Comparison of ENCODE assay signal across 8 mouse cellular contexts in genomic region chr1:36557457-36558011, GRCm38 (mm10). TPM values are rescaled to one million over a fixed set of nuclear protein-coding genes. Genes with fewer than 3 reads are reported as not detected.
DNase-seq lines count a peak whose midpoint lies in the region; ATAC-seq and TF ChIP-seq lines count a peak whose summit lies in the region.

No protein-coding gene starts in this region.

- H3K4me1 ChIP-seq in CH12.LX (ENCODE audit: control insufficient read depth in 1 of 2, insufficient read depth in 2 of 2): peaks cover 14 to 53% of the 10 kb centered on the region in 2 experiments
- peaks cover 24% of the 10 kb centered on the region for H3K4me1 ChIP-seq in bone marrow macrophage, adult 2 months (ENCODE audit: control insufficient read depth, insufficient read depth, low read length)
- peaks cover 33% of the 10 kb centered on the region for H3K4me1 ChIP-seq in forebrain, embryonic 15.5 days
- H3K4me1 ChIP-seq in lung, embryonic 15.5 days: peaks cover 45% of the 10 kb centered on the region
- peaks cover 24% of the 10 kb centered on the region for H3K4me1 ChIP-seq in olfactory bulb, adult 2 months (ENCODE audit: control insufficient read depth, insufficient read depth, low read length)

- H3K79me2 ChIP-seq in CH12.LX (replicated peaks; ENCODE audit: control insufficient read depth, extremely low read depth, insufficient read depth, poor library complexity, severe bottlenecking): no peaks in the 10 kb centered on the region

- H3K4me2 ChIP-seq in CH12.LX (ENCODE audit: insufficient read depth, low read depth, poor library complexity, severe bottlenecking): peak overlapping the region; percentile 97
- H3K4me2 ChIP-seq in forebrain, embryonic 15.5 days (replicated peaks): peak overlapping the region; percentile 94
- peak overlapping the region; percentile 87 for H3K4me2 ChIP-seq in lung, embryonic 15.5 days

- peak overlapping the region; percentile 15 for H3K9ac ChIP-seq in CH12.LX (ENCODE audit: insufficient read depth, low read depth)
- peak overlapping the region; percentile 100 for H3K9ac ChIP-seq in forebrain, embryonic 15.5 days (replicated peaks)
- H3K9ac ChIP-seq in lung, embryonic 15.5 days: peak overlapping the region; percentile 97

- intact Hi-C loops in heart, postnatal 25 days (cut with DNase I): loop anchor here (2.0 kb wide), 3 partner anchors 23 to 77 kb away; no protein-coding TSS in a partner anchor

- dilution Hi-C loops in CH12.LX (cut with MboI; ENCODE audit: extremely low pct_ligation_motif_present, extremely low pct_unique_long_range_greater_than_20kb, low sequenced_read_pairs): no loop called here

- ATAC-seq in forebrain, embryonic 15.5 days (replicated peaks): peak; percentile 75
- peak; percentile 88 for ATAC-seq in lung, embryonic 15.5 days (ENCODE audit: borderline replicate concordance, extremely low read depth, low FRiP score, low TSS enrichment)

- TF ChIP-seq POLR2A in CH12.LX (IDR thresholded peaks at IDR 0.05; ENCODE audit: low read depth, low read length): no peak
- TF ChIP-seq POLR2A in bone marrow macrophage, adult 2 months (IDR thresholded peaks at IDR 0.05; ENCODE audit: borderline replicate concordance, low read depth, low read length): no peak
- TF ChIP-seq POLR2A in olfactory bulb, adult 2 months (IDR thresholded peaks at IDR 0.05; ENCODE audit: insufficient read depth, low read depth, low read length): no peak

- TF ChIP-seq CTCF in CH12.LX (conservative IDR thresholded peaks at IDR 0.05 in 1 of 2, IDR thresholded peaks at IDR 0.05 in 1 of 2; ENCODE audit: low read depth in 2 of 2, low read length in 2 of 2): no peak
- 0 out of 2 replicates have a peak, but pooled peaks have one; percentile 1 for TF ChIP-seq CTCF in bone marrow macrophage, adult 2 months (IDR thresholded peaks at IDR 0.05; ENCODE audit: low read depth, low read length)
- TF ChIP-seq CTCF in olfactory bulb, adult 2 months (IDR thresholded peaks at IDR 0.05; ENCODE audit: insufficient read depth, low read depth, low read length): no peak

- no peak for DNase-seq in CH12.LX (ENCODE audit: extremely low read depth)
- DNase-seq in heart, postnatal 25 days (ENCODE audit: low spot score): peak; percentile 86
- DNase-seq in kidney, postnatal 4 days: peak; percentile 93 to 96
- peak; percentile 91 for DNase-seq in urinary bladder, postnatal 14 days (ENCODE audit: low spot score)

- in situ Hi-C loops in CH12.LX (cut with MboI; ENCODE audit: low pct_ligation_motif_present, low pct_unique_long_range_greater_than_20kb, low sequenced_read_pairs): loop anchor here (5.0 kb wide), 1 partner anchor 75 kb away; no protein-coding TSS in a partner anchor

- no peaks in the 10 kb centered on the region for H3K9me3 ChIP-seq in CH12.LX (replicated peaks; ENCODE audit: low read length)
- H3K9me3 ChIP-seq in forebrain, embryonic 15.5 days: no peaks in the 10 kb centered on the region
- H3K9me3 ChIP-seq in lung, embryonic 15.5 days: no peaks in the 10 kb centered on the region

- H3K36me3 ChIP-seq in CH12.LX (replicated peaks in 1 of 2; ENCODE audit: control insufficient read depth in 1 of 2, insufficient read depth in 1 of 2, low read length in 1 of 2): peaks cover 5 to 10% of the 10 kb centered on the region in 2 experiments
- peaks cover 28% of the 10 kb centered on the region for H3K36me3 ChIP-seq in forebrain, embryonic 15.5 days
- H3K36me3 ChIP-seq in lung, embryonic 15.5 days: peaks cover 17% of the 10 kb centered on the region

- H3K27me3 ChIP-seq in CH12.LX (replicated peaks): peaks cover 38% of the 10 kb centered on the region
- 0 out of 2 replicates have a peak, but pooled peaks cover 3% of the 10 kb centered on the region for H3K27me3 ChIP-seq in forebrain, embryonic 15.5 days
- no peaks in the 10 kb centered on the region for H3K27me3 ChIP-seq in lung, embryonic 15.5 days

- TF ChIP-seq RAD21 in CH12.LX (IDR thresholded peaks at IDR 0.05; ENCODE audit: low read depth, low read length): no peak

- WGBS in forebrain, embryonic 15.5 days: under 1% methylated on average over 48 of the region's 48 CpGs
- WGBS in lung, embryonic 15.5 days: under 1% methylated on average over 48 of the region's 48 CpGs
- WGBS in olfactory bulb, adult 2 months: 0% methylated on average over 48 of the region's 48 CpGs

- H3K4me3 ChIP-seq in CH12.LX (replicated peaks in 1 of 3; ENCODE audit: low read depth in 2 of 3, low read length in 2 of 3, poor library complexity in 1 of 3): peak overlapping the region; percentile 58 to 77 (median 71)
- peak overlapping the region; percentile 78 for H3K4me3 ChIP-seq in bone marrow macrophage, adult 2 months (ENCODE audit: insufficient read depth, low read length)
- H3K4me3 ChIP-seq in forebrain, embryonic 15.5 days: peak overlapping the region; percentile 79
- peak overlapping the region; percentile 93 for H3K4me3 ChIP-seq in lung, embryonic 15.5 days
- H3K4me3 ChIP-seq in olfactory bulb, adult 2 months (ENCODE audit: insufficient read depth, low read depth, low read length): peak overlapping the region; percentile 83

- no peak overlapping the region for H3K27ac ChIP-seq in CH12.LX (ENCODE audit: insufficient read depth, low read depth)
- H3K27ac ChIP-seq in bone marrow macrophage, adult 2 months (ENCODE audit: insufficient read depth, low read depth, low read length): peak overlapping the region; percentile 9; the same call in 1 of the 2 replicates
- H3K27ac ChIP-seq in forebrain, embryonic 15.5 days (replicated peaks): peak overlapping the region; percentile 98
- H3K27ac ChIP-seq in lung, embryonic 15.5 days: peak overlapping the region; percentile 99
- peak overlapping the region; percentile 86 for H3K27ac ChIP-seq in olfactory bulb, adult 2 months (ENCODE audit: insufficient read depth, low read depth, low read length)

- TF ChIP-seq EP300 in CH12.LX (IDR thresholded peaks at IDR 0.05; ENCODE audit: low read length): no peak

TF ChIP-seq in CH12.LX, 34 proteins besides CTCF, POLR2A, EP300 and RAD21:
- TF ChIP-seq MAX (IDR thresholded peaks at IDR 0.05; ENCODE audit: low read length) (no peak), UBTF (IDR thresholded peaks at IDR 0.05; ENCODE audit: low read depth, low read length) (peak; percentile 59; the same call in 1 of the 2 replicates)

RNA-seq across cellular contexts. Expression of gene Sema4c, which starts 0.6 kb away (rescaled TPM):
- total RNA-seq in CH12.LX (2012; rRNA removed) (2.2 and 3.4 TPM in 2 replicates), CH12.LX (2014; rRNA removed) (0.63 and 0.70 TPM in 2 replicates)
- polyA plus RNA-seq in CH12.LX (2012; ENCODE audit: insufficient read length, low read depth): 1.5 and 1.7 TPM in 2 replicates
- 1.3 and 2.4 TPM in 2 replicates for polyA plus RNA-seq in bone marrow macrophage, adult 2 months (2012; ENCODE audit: insufficient read depth, insufficient read length, missing spikeins)
- 38.2 and 38.6 TPM in 2 replicates for polyA plus RNA-seq in forebrain, embryonic 15.5 days (2015; fragmentation: Nextera tagmentation; extraction: Ambion mirVana)
- total RNA-seq in heart, postnatal 25 days (2021): 10 to 100 TPM; 14.8 to 15.7 TPM
- polyA plus RNA-seq in lung, embryonic 15.5 days (2015; fragmentation: Nextera tagmentation; extraction: Ambion mirVana): 19.3 and 19.9 TPM in 2 replicates
- not detected in 2 replicates for polyA plus RNA-seq in olfactory bulb, adult 2 months (2012; ENCODE audit: insufficient read depth, insufficient read length, low replicate concordance, missing spikeins)

RNA-seq across cellular contexts. Expression of gene Ankrd39, which starts 10.3 kb away (rescaled TPM):
- 11.6 and 14.8 TPM in 2 replicates for total RNA-seq in CH12.LX (2012; rRNA removed)
- 4.3 and 5.1 TPM in 2 replicates for total RNA-seq in CH12.LX (2014; rRNA removed)
- 8.5 and 11.6 TPM in 2 replicates for polyA plus RNA-seq in CH12.LX (2012; ENCODE audit: insufficient read length, low read depth)
- polyA plus RNA-seq in bone marrow macrophage, adult 2 months (2012; ENCODE audit: insufficient read depth, insufficient read length, missing spikeins): 6.2 and 6.8 TPM in 2 replicates
- polyA plus RNA-seq in forebrain, embryonic 15.5 days (2015; fragmentation: Nextera tagmentation; extraction: Ambion mirVana): 18.2 and 19.2 TPM in 2 replicates
- 1 to 10 TPM; 5.6 to 8.1 TPM for total RNA-seq in heart, postnatal 25 days (2021)
- 20.3 and 26.0 TPM in 2 replicates for polyA plus RNA-seq in lung, embryonic 15.5 days (2015; fragmentation: Nextera tagmentation; extraction: Ambion mirVana)
- not detected in 2 replicates for polyA plus RNA-seq in olfactory bulb, adult 2 months (2012; ENCODE audit: insufficient read depth, insufficient read length, low replicate concordance, missing spikeins)

RNA-seq across cellular contexts. Expression of gene Gm42417, which starts 18.3 kb away (rescaled TPM):
- total RNA-seq in CH12.LX (2012; rRNA removed) (0.08 TPM in 1 of 2 replicates, not detected in the other), CH12.LX (2014; rRNA removed) (not detected in 2 replicates)
- 1.7 and 3.9 TPM in 2 replicates for polyA plus RNA-seq in CH12.LX (2012; ENCODE audit: insufficient read length, low read depth)
- polyA plus RNA-seq in bone marrow macrophage, adult 2 months (2012; ENCODE audit: insufficient read depth, insufficient read length, missing spikeins): 1.5 and 3.5 TPM in 2 replicates
- 1.1 TPM in 1 of 2 replicates, not detected in the other for polyA plus RNA-seq in forebrain, embryonic 15.5 days (2015; fragmentation: Nextera tagmentation; extraction: Ambion mirVana)
- 100 to 1,000 TPM; 112 to 186 TPM for total RNA-seq in heart, postnatal 25 days (2021)
- 0.25 TPM in 1 of 2 replicates, not detected in the other for polyA plus RNA-seq in lung, embryonic 15.5 days (2015; fragmentation: Nextera tagmentation; extraction: Ambion mirVana)
- polyA plus RNA-seq in olfactory bulb, adult 2 months (2012; ENCODE audit: insufficient read depth, insufficient read length, low replicate concordance, missing spikeins): not detected in 2 replicates

RNA-seq across cellular contexts. Expression of gene Ankrd23, which starts 20.9 kb away (rescaled TPM):
- total RNA-seq in CH12.LX (2012; rRNA removed): 6.1 and 6.7 TPM in 2 replicates
- 2.8 and 4.1 TPM in 2 replicates for total RNA-seq in CH12.LX (2014; rRNA removed)
- polyA plus RNA-seq in CH12.LX (2012; ENCODE audit: insufficient read length, low read depth): 3.7 and 4.9 TPM in 2 replicates
- polyA plus RNA-seq in bone marrow macrophage, adult 2 months (2012; ENCODE audit: insufficient read depth, insufficient read length, missing spikeins): 5.5 and 7.6 TPM in 2 replicates
- polyA plus RNA-seq in forebrain, embryonic 15.5 days (2015; fragmentation: Nextera tagmentation; extraction: Ambion mirVana): 12.0 and 14.4 TPM in 2 replicates
- 100 to 1,000 TPM; 215 to 337 TPM for total RNA-seq in heart, postnatal 25 days (2021)
- polyA plus RNA-seq in lung, embryonic 15.5 days (2015; fragmentation: Nextera tagmentation; extraction: Ambion mirVana): 12.4 and 15.9 TPM in 2 replicates
- polyA plus RNA-seq in olfactory bulb, adult 2 months (2012; ENCODE audit: insufficient read depth, insufficient read length, low replicate concordance, missing spikeins): not detected in 2 replicates

RNA-seq across cellular contexts. Expression of gene Cnnm3, which starts 45.9 kb away (rescaled TPM):
- total RNA-seq in CH12.LX (2012; rRNA removed): 8.4 and 9.2 TPM in 2 replicates
- 2.8 and 3.0 TPM in 2 replicates for total RNA-seq in CH12.LX (2014; rRNA removed)
- 7.1 and 8.8 TPM in 2 replicates for polyA plus RNA-seq in CH12.LX (2012; ENCODE audit: insufficient read length, low read depth)
- 19.9 and 22.9 TPM in 2 replicates for polyA plus RNA-seq in bone marrow macrophage, adult 2 months (2012; ENCODE audit: insufficient read depth, insufficient read length, missing spikeins)
- polyA plus RNA-seq in forebrain, embryonic 15.5 days (2015; fragmentation: Nextera tagmentation; extraction: Ambion mirVana): 5.2 and 5.9 TPM in 2 replicates
- 10 to 100 TPM; 14.7 to 15.7 TPM for total RNA-seq in heart, postnatal 25 days (2021)
- polyA plus RNA-seq in lung, embryonic 15.5 days (2015; fragmentation: Nextera tagmentation; extraction: Ambion mirVana): 3.2 TPM in 2 replicates
- not detected in 2 replicates for polyA plus RNA-seq in olfactory bulb, adult 2 months (2012; ENCODE audit: insufficient read depth, insufficient read length, low replicate concordance, missing spikeins)

Comparison
In these comparisons a context has a peak if more than half of its experiments do, and no peak if none do; other contexts are left out.
1. H3K9ac ChIP-seq: peak in every context shown above with its lines; median percentile 100 in forebrain, embryonic 15.5 days; 97 in lung, embryonic 15.5 days; 15 in CH12.LX.